Mouse (Mus musculus): ENCODE results near the gene Naa25.
A peak's percentile ranks its signal among the peaks of the same experiment; 100 is the strongest.

The Naa25 gene

GRCm38 (mm10) chr5:121393402-121393801 lies 4.3 kb upstream of the Naa25 start:
- DNase-seq = no peak

- no peak for DNase-seq
These were observed 2.1 kb upstream of the Naa25 start for GRCm38 (mm10) chr5:121395621-121396020.

GRCm38 (mm10) chr5:121398146-121398964 lies 619 bp downstream of the Naa25 start:
- no peak for DNase-seq

GRCm38 (mm10) chr5:121398965-121399462 lies 1.3 kb downstream of the Naa25 start:
- no peak for DNase-seq

GRCm38 (mm10) chr5:121399540-121399939 lies 1.8 kb downstream of the Naa25 start:
- DNase-seq = no peak

GRCm38 (mm10) chr5:121400064-121400463 lies 2.3 kb downstream of the Naa25 start:
- no peak for DNase-seq

- DNase-seq = no peak
These were observed 3.1 kb downstream of the Naa25 start for GRCm38 (mm10) chr5:121400849-121401248.

- peak; percentile 58 for DNase-seq
These were observed 10.1 kb downstream of the Naa25 start for GRCm38 (mm10) chr5:121407856-121408255.

GRCm38 (mm10) chr5:121410975-121411374 lies 13.2 kb downstream of the Naa25 start:
- DNase-seq = no peak

GRCm38 (mm10) chr5:121420721-121421120 lies 23.0 kb downstream of the Naa25 start:
- DNase-seq = no peak

GRCm38 (mm10) chr5:121422787-121423186 lies 25.1 kb downstream of the Naa25 start:
- DNase-seq = no peak

- peak; percentile 84 for DNase-seq
These were observed 25.6 kb downstream of the Naa25 start for GRCm38 (mm10) chr5:121423297-121423696.

GRCm38 (mm10) chr5:121428954-121429353 lies 31.2 kb downstream of the Naa25 start:
- DNase-seq = no peak

- no peak for DNase-seq
These were observed 40.4 kb downstream of the Naa25 start for GRCm38 (mm10) chr5:121438131-121438530.

GRCm38 (mm10) chr5:121438756-121439155 lies 41.0 kb downstream of the Naa25 start:
- no peak for DNase-seq

GRCm38 (mm10) chr5:121443548-121443947 lies 45.8 kb downstream of the Naa25 start:
- peak; percentile 43 for DNase-seq

- DNase-seq = no peak
These were observed 47.1 kb downstream of the Naa25 start for GRCm38 (mm10) chr5:121444870-121445269.

- DNase-seq = no peak
These were observed 50.7 kb downstream of the Naa25 start for GRCm38 (mm10) chr5:121448450-121448849.

GRCm38 (mm10) chr5:121449976-121450375 lies 52.2 kb downstream of the Naa25 start:
- DNase-seq = peak; percentile 52

GRCm38 (mm10) chr5:121450476-121450875 lies 52.7 kb downstream of the Naa25 start:
- DNase-seq = peak; percentile 57

- DNase-seq = no peak
These were observed 53.5 kb downstream of the Naa25 start for GRCm38 (mm10) chr5:121451203-121451602.

- DNase-seq = peak; percentile 37
These were observed 53.9 kb downstream of the Naa25 start, which contains the start of gene Tmem116 for GRCm38 (mm10) chr5:121451644-121452025. Tmem116 (plus strand) TSS chr5:121451893.

GRCm38 (mm10) chr5:121452026-121452869 lies 54.5 kb downstream of the Naa25 start, which contains the start of gene Erp29:
Erp29 (minus strand) TSS chr5:121452506.
- DNase-seq = peak; percentile 97
